Mouse (Mus musculus): ENCODE measurements around the gene Angptl1.

DNA sequence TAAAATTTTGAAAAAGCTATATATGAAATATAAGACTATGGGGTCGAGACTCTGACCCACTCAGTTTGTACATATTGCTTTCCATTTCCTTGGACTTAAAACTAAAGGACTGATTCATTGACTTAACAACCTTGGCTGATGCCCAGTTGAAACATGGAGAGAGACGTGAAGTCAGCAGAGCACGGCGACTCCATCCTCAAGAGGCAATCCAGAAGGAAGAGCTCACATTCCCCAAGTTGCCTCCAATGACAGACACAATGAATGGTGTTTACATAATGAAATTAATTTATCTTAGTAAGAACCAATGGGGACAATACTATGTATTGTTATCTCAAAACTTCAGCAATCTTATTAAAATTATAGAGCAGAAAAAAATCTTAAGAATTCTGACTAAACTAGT lies 16.2 kb downstream of the Angptl1 start:
- TF ChIP-seq POLR2A (IDR thresholded peaks at IDR 0.05; ENCODE audit: insufficient read length, low read depth) (no peak), E2F4 (IDR thresholded peaks at IDR 0.05; ENCODE audit: insufficient read depth) (no peak), USF1 (IDR thresholded peaks at IDR 0.05; ENCODE audit: low read depth) (no peak), MYOD1 (IDR thresholded peaks at IDR 0.05; ENCODE audit: control insufficient read depth in 1 of 3, insufficient read length in 2 of 3, low read depth in 2 of 3) (no peak), TCF12 (IDR thresholded peaks at IDR 0.05; ENCODE audit: insufficient read depth, poor library complexity, severe bottlenecking) (no peak), MAX (IDR thresholded peaks at IDR 0.05; ENCODE audit: low read depth) (no peak), MYOG (IDR thresholded peaks at IDR 0.05; ENCODE audit: control insufficient read depth in 1 of 3, insufficient read depth in 1 of 3, insufficient read length in 2 of 3, low read depth in 2 of 3) (no peak)
